Mouse (Mus musculus): Measurements from ENCODE around the gene Tas2r122. TPM values are rescaled to one million over a fixed set of nuclear protein-coding genes. Genes with fewer than 3 reads are reported as not detected.
"Not testable (repeated sequence)": the region's sequence is repeated elsewhere in the genome, so short reads cannot be mapped to it uniquely, and the experiment has no call there.

Tas2r122 gene
- total RNA-seq (2021), result not detected

GRCm38 (mm10) chr6:132711828-132712227, at the start of gene Tas2r122:
Tas2r122 (minus strand) TSS chr6:132711928.
- no peak for DNase-seq
- intact Hi-C loops (cut with DNase I), result no loop called here

GRCm38 (mm10) chr6:132754430-132754829, 42.7 kb upstream of the Tas2r122 start, which contains the start of gene Tas2r124:
Tas2r124 (plus strand) TSS chr6:132754730.
- intact Hi-C loops (cut with DNase I), result no loop called here
- no peak for DNase-seq

GRCm38 (mm10) chr6:132750206-132750605, 38.5 kb upstream of the Tas2r122 start:
- no peak for DNase-seq
- intact Hi-C loops (cut with DNase I), result no loop called here

- intact Hi-C loops (cut with DNase I), result no loop called here
- no peak for DNase-seq
Measured at GRCm38 (mm10) chr6:132737935-132738334, 26.2 kb upstream of the Tas2r122 start, which contains the start of gene Tas2r115. Tas2r115 (minus strand) TSS chr6:132738035.

GRCm38 (mm10) chr6:132700907-132701306, 10.8 kb downstream of the Tas2r122 start, which contains the start of gene Tas2r121:
Tas2r121 (minus strand) TSS chr6:132701007.
- intact Hi-C loops (cut with DNase I), result no loop called here
- DNase-seq, result no peak

- intact Hi-C loops (cut with DNase I); DNase-seq: not testable (repeated sequence)
Measured at GRCm38 (mm10) chr6:132691596-132691995, 20.1 kb downstream of the Tas2r122 start.

Other genes starting within 250 kb of the Tas2r122 start
- not detected for gene Prh1, start 142.1 kb downstream of the Tas2r122 start, total RNA-seq (2021)
- gene Prp2, start 116.0 kb downstream of the Tas2r122 start, total RNA-seq (2021), result not detected
- gene A630073D07Rik, start 60.4 kb downstream of the Tas2r122 start, total RNA-seq (2021), result not detected
- gene Tas2r120, start 55.0 kb downstream of the Tas2r122 start, total RNA-seq (2021), result not detected
- gene Tas2r121, start 10.9 kb downstream of the Tas2r122 start, total RNA-seq (2021), result not detected
- gene Tas2r115, start 26.1 kb upstream of the Tas2r122 start, total RNA-seq (2021), result not detected
- gene Tas2r124, start 42.8 kb upstream of the Tas2r122 start, total RNA-seq (2021), result not detected
- gene Tas2r102, start 50.2 kb upstream of the Tas2r122 start, total RNA-seq (2021), result not detected
- not detected for gene Tas2r136, start 66.2 kb upstream of the Tas2r122 start, total RNA-seq (2021)
- not detected for gene Tas2r117, start 90.9 kb upstream of the Tas2r122 start, total RNA-seq (2021)
- gene Tas2r123, start 135.2 kb upstream of the Tas2r122 start, total RNA-seq (2021), result not detected
- gene Tas2r116, start 143.5 kb upstream of the Tas2r122 start, total RNA-seq (2021), result not detected
- not detected for gene Tas2r110, start 156.1 kb upstream of the Tas2r122 start, total RNA-seq (2021)
- gene Tas2r113, start 181.1 kb upstream of the Tas2r122 start, total RNA-seq (2021), result not detected
- not detected for gene Tas2r125, start 197.7 kb upstream of the Tas2r122 start, total RNA-seq (2021)
- not detected for gene Tas2r129, start 239.2 kb upstream of the Tas2r122 start, total RNA-seq (2021)
- gene Tas2r131, start 246.0 kb upstream of the Tas2r122 start, total RNA-seq (2021), result not detected